Mouse (Mus musculus) heart, postnatal 0 days (tissue): ENCODE results near the gene Slc9a3r2.

Source experiments
- CTCF ChIP-seq: IDR thresholded peaks from 2 replicates; pipeline ENCODE4 v1.5.1; 2016; ENCODE audit warnings: antibody characterized with exemption, control low read depth, low read depth
- EP300 ChIP-seq: IDR thresholded peaks from 2 replicates; pipeline ENCODE4 v1.6.1; 2016; ENCODE audit warnings: antibody characterized with exemption, low read depth

GRCm38 (mm10) chr17:24633831-24634230 lies 16.3 kb downstream of the Slc9a3r2 start:
- no peak for TF ChIP-seq CTCF
- TF ChIP-seq EP300, result no peak
